Mouse (Mus musculus): ENCODE measurements at regions not wholly inside any gene's neighbourhood (a gene's known extent, or its start where the extent isn't known, plus 50 kb on each side); places are given as distances from the start of the nearest gene placed in this dataset.
A peak's percentile ranks its signal among the peaks of the same experiment; 100 is the strongest.

GRCm38 (mm10) chr5:44386176-44386575, 159.8 kb upstream of the Tapt1 start:
- Histone ChIP-seq H3K4me3 (no peak overlapping the region), H3K79me2 (ENCODE audit: control insufficient read depth, insufficient read depth) (no peaks in the 10 kb centered on the region), H3K27me3 (ENCODE audit: control insufficient read depth, insufficient read depth, insufficient read length) (no peaks in the 10 kb centered on the region), H3K4me2 (ENCODE audit: low read depth) (no peak overlapping the region), H3K36me3 (ENCODE audit: control insufficient read depth, insufficient read depth) (no peaks in the 10 kb centered on the region), H3ac (ENCODE audit: control insufficient read depth, insufficient read length) (no peak overlapping the region)
- TF ChIP-seq USF1 (IDR thresholded peaks at IDR 0.05; ENCODE audit: low read depth) (no peak), MYOD1 (IDR thresholded peaks at IDR 0.05; ENCODE audit: control insufficient read depth in 1 of 3, insufficient read length in 2 of 3, low read depth in 2 of 3) (no peak), TCF3 (IDR thresholded peaks at IDR 0.05; ENCODE audit: insufficient read length, low read depth) (no peak), E2F4 (IDR thresholded peaks at IDR 0.05; ENCODE audit: insufficient read depth) (no peak), MAX (IDR thresholded peaks at IDR 0.05; ENCODE audit: low read depth) (no peak)

GRCm38 (mm10) chr5:44383049-44383448, 156.6 kb upstream of the Tapt1 start:
- H3K4me2 ChIP-seq (ENCODE audit: low read depth), result no peak overlapping the region
- no peak for TF ChIP-seq SRF (IDR thresholded peaks at IDR 0.05; ENCODE audit: control insufficient read depth, insufficient read length, low read depth)
- no peak for TF ChIP-seq TCF12 (IDR thresholded peaks at IDR 0.05; ENCODE audit: insufficient read depth, poor library complexity, severe bottlenecking)
- TF ChIP-seq POLR2AphosphoS2 (IDR thresholded peaks at IDR 0.05; ENCODE audit: insufficient read length, low read depth), result no peak
- TF ChIP-seq TCF3 (IDR thresholded peaks at IDR 0.05; ENCODE audit: insufficient read length, low read depth), result no peak
- TF ChIP-seq CEBPB (IDR thresholded peaks at IDR 0.05; ENCODE audit: insufficient read depth, poor library complexity, severe bottlenecking), result no peak
- TF ChIP-seq MYOD1 (IDR thresholded peaks at IDR 0.05; ENCODE audit: control insufficient read depth in 1 of 3, insufficient read length in 2 of 3, low read depth in 2 of 3), result no peak
- TF ChIP-seq REST (IDR thresholded peaks at IDR 0.05; ENCODE audit: insufficient read depth, insufficient read length), result no peak
- no peak for TF ChIP-seq MAX (IDR thresholded peaks at IDR 0.05; ENCODE audit: low read depth)
- TF ChIP-seq USF1 (IDR thresholded peaks at IDR 0.05; ENCODE audit: low read depth), result no peak
- TF ChIP-seq MYOG (IDR thresholded peaks at IDR 0.05; ENCODE audit: control insufficient read depth in 1 of 3, insufficient read depth in 1 of 3, insufficient read length in 2 of 3, low read depth in 2 of 3), result no peak
- no peak for TF ChIP-seq E2F4 (IDR thresholded peaks at IDR 0.05; ENCODE audit: insufficient read depth)
- TF ChIP-seq POLR2A (IDR thresholded peaks at IDR 0.05; ENCODE audit: insufficient read length, low read depth), result no peak
- H3K79me2 ChIP-seq (ENCODE audit: control insufficient read depth, insufficient read depth), result no peaks in the 10 kb centered on the region
- no peak overlapping the region for H3ac ChIP-seq (ENCODE audit: control insufficient read depth, insufficient read length)
- H3K4me3 ChIP-seq, result no peak overlapping the region
- H3K36me3 ChIP-seq (ENCODE audit: control insufficient read depth, insufficient read depth), result no peaks in the 10 kb centered on the region
- H3K27me3 ChIP-seq (ENCODE audit: control insufficient read depth, insufficient read depth, insufficient read length), result no peaks in the 10 kb centered on the region

DNA sequence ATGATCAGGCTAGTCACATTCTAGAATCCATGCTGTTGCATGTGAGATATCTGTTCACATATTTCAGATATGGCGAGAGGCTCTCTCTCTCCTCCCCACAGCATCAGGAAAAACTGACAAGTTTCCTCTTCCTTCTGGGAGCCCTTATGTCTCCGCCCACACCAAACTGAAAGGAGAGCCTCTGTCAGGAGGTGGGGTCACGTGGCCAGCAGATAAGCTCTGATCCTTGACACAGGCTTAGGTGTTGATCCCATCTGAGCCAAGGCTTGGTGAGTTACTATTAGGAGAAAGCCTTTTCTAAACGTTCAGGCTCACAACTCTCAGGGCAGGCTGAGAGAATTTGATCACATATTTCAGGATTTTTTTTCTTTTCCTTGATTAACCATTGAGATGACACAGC, 143.6 kb upstream of the Tapt1 start:
- TF ChIP-seq USF1 (IDR thresholded peaks at IDR 0.05; ENCODE audit: low read depth) (peak; percentile 85), CEBPB (IDR thresholded peaks at IDR 0.05; ENCODE audit: insufficient read depth, poor library complexity, severe bottlenecking) (no peak)
- Histone ChIP-seq H3K4me2 (ENCODE audit: low read depth) (peak overlapping the region; percentile 51), H3ac (ENCODE audit: control insufficient read depth, insufficient read length) (no peak overlapping the region), H3K36me3 (ENCODE audit: control insufficient read depth, insufficient read depth) (no peaks in the 10 kb centered on the region), H3K79me2 (ENCODE audit: control insufficient read depth, insufficient read depth) (no peaks in the 10 kb centered on the region), H3K27me3 (ENCODE audit: control insufficient read depth, insufficient read depth, insufficient read length) (no peaks in the 10 kb centered on the region), H3K4me3 (no peak overlapping the region)

DNA sequence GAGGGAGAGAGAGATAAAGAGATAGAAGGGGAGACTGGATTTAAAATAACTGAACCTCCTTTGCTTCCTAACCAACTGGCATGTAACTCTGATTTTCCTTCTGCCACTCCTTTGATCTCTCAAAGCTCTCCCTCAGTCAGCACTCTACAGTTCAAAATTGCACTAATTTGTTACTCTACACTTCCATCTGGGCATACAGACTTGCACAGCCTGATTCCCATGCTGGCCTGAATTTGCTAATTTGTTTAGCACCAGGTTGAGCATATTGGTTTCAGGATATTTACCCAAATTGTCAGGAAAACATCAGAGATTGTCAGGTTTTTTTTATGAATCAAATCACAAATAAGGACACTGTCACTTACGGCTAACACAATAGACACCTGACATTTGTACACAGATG, 125.9 kb upstream of the Tapt1 start:
- Histone ChIP-seq H3K4me2 (ENCODE audit: low read depth) (no peak overlapping the region), H3ac (ENCODE audit: control insufficient read depth, insufficient read length) (no peak overlapping the region), H3K27me3 (ENCODE audit: control insufficient read depth, insufficient read depth, insufficient read length) (no peaks in the 10 kb centered on the region), H3K36me3 (ENCODE audit: control insufficient read depth, insufficient read depth) (no peaks in the 10 kb centered on the region), H3K79me2 (ENCODE audit: control insufficient read depth, insufficient read depth) (no peaks in the 10 kb centered on the region), H3K4me3 (no peak overlapping the region)
- TF ChIP-seq E2F4 (IDR thresholded peaks at IDR 0.05; ENCODE audit: insufficient read depth) (no peak), POLR2A (IDR thresholded peaks at IDR 0.05; ENCODE audit: insufficient read length, low read depth) (no peak), MYOD1 (IDR thresholded peaks at IDR 0.05; ENCODE audit: control insufficient read depth in 1 of 3, insufficient read length in 2 of 3, low read depth in 2 of 3) (no peak), MYOG (IDR thresholded peaks at IDR 0.05; ENCODE audit: control insufficient read depth in 1 of 3, insufficient read depth in 1 of 3, insufficient read length in 2 of 3, low read depth in 2 of 3) (no peak), REST (IDR thresholded peaks at IDR 0.05; ENCODE audit: insufficient read depth, insufficient read length) (no peak)

- Histone ChIP-seq H3K4me2 (ENCODE audit: low read depth) (no peak overlapping the region), H3K79me2 (ENCODE audit: control insufficient read depth, insufficient read depth) (no peaks in the 10 kb centered on the region), H3K36me3 (ENCODE audit: control insufficient read depth, insufficient read depth) (no peaks in the 10 kb centered on the region), H3K4me3 (no peak overlapping the region), H3ac (ENCODE audit: control insufficient read depth, insufficient read length) (no peak overlapping the region), H3K27me3 (ENCODE audit: control insufficient read depth, insufficient read depth, insufficient read length) (no peaks in the 10 kb centered on the region)
- TF ChIP-seq MYOD1 (IDR thresholded peaks at IDR 0.05; ENCODE audit: control insufficient read depth in 1 of 3, insufficient read length in 2 of 3, low read depth in 2 of 3) (no peak), TCF3 (IDR thresholded peaks at IDR 0.05; ENCODE audit: insufficient read length, low read depth) (no peak), MAX (IDR thresholded peaks at IDR 0.05; ENCODE audit: low read depth) (no peak), MYOG (IDR thresholded peaks at IDR 0.05; ENCODE audit: control insufficient read depth in 1 of 3, insufficient read depth in 1 of 3, insufficient read length in 2 of 3, low read depth in 2 of 3) (no peak), TCF12 (IDR thresholded peaks at IDR 0.05; ENCODE audit: insufficient read depth, poor library complexity, severe bottlenecking) (no peak), CEBPB (IDR thresholded peaks at IDR 0.05; ENCODE audit: insufficient read depth, poor library complexity, severe bottlenecking) (no peak), REST (IDR thresholded peaks at IDR 0.05; ENCODE audit: insufficient read depth, insufficient read length) (no peak), SRF (IDR thresholded peaks at IDR 0.05; ENCODE audit: control insufficient read depth, insufficient read length, low read depth) (no peak), POLR2A (IDR thresholded peaks at IDR 0.05; ENCODE audit: insufficient read length, low read depth) (no peak), POLR2AphosphoS2 (IDR thresholded peaks at IDR 0.05; ENCODE audit: insufficient read length, low read depth) (no peak), E2F4 (IDR thresholded peaks at IDR 0.05; ENCODE audit: insufficient read depth) (no peak), USF1 (IDR thresholded peaks at IDR 0.05; ENCODE audit: low read depth) (no peak)
Observed at GRCm38 (mm10) chr5:44341457-44342014, 115.1 kb upstream of the Tapt1 start.
